Mouse (Mus musculus) kidney, adult 9 months (tissue): Measurements from ENCODE around the gene Qk.
A peak's percentile ranks its signal among the peaks of the same experiment; 100 is the strongest.

Experiments used
- DNase-seq: peaks from one replicate; pipeline ENCODE4 v3.0.0; 2022

Qk gene

DNA sequence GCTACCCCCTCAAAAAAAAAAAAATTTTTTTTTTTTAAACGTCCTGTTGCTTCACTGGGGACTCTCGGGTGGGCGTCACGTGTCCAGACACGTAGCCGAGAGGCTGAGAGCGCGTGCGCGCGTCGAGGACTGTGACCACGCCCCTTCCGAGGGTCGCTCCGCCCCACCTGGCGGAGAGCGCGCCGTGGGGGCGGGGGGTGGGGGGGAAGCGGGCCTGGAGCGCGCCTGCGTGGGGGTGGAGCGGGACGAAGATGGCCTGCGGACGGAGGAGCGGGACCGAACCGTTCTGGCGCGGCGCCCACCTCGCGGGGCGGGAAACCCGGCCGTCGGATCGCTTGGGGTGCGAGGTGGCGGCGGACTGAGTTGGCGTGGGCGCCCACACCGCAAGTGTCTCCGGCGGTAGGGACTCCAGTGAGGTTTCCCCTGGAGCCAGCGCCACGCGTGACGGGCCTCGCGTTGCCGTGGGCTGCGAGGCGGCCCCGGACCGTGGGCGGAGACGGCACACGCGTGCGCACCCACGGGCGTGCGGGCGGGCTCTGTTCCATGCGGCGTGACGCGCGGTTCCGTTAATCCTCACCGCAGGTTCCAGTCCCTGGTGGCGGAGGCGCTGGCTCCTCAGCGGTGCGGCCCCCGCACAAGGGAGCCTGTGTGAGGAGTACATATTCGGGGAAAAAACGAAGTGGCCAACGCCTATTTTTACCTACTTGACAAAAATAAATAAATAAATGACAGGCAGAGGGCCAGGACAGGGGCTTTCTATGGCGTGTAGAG lies at the start of gene Qk:
Gene Qk, minus strand, starts transcription at position 170 of the 771 bp plus-strand sequence.
- DNase-seq = peak; percentile 93

DNA sequence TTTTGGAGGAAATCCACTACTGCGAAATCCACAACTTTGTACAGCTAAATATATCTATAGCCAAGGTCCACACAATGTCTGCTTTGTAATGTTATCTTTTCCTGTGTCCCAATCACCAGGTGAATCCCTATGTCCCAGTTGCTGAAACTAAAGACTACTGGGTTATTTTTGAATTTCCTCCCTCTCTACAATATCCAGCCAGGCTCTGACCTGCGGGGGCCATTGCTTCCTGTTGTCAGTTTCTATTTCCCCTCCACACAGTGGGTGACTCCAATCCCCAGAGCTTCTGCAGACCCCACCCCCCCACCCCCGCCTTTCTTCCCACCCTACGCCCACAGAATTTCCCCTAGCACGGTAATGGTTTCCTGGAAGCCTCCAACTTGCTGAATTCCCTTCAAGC lies 47.4 kb upstream of the Qk start:
- DNase-seq = peak; percentile 38

DNA sequence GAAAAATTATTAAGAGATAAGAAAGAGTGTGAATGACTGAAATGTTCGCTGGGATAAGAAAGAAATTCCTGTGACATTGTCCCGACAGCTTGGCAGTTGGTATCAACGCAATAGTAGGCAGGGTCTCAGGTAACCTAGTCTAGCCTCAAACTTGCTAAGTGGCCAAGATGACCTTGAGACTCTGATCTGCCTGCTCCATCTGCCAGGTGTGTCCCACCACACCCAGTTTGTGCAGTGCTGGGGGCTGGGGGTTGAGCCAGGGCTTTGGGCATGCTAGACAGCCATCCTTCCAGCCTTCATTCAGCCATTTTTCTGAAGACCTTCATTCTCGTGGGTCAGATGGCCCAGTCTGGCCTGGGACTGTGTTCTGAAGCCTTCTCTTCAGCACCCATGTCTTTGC lies 46.9 kb upstream of the Qk start:
- DNase-seq = no peak

DNA sequence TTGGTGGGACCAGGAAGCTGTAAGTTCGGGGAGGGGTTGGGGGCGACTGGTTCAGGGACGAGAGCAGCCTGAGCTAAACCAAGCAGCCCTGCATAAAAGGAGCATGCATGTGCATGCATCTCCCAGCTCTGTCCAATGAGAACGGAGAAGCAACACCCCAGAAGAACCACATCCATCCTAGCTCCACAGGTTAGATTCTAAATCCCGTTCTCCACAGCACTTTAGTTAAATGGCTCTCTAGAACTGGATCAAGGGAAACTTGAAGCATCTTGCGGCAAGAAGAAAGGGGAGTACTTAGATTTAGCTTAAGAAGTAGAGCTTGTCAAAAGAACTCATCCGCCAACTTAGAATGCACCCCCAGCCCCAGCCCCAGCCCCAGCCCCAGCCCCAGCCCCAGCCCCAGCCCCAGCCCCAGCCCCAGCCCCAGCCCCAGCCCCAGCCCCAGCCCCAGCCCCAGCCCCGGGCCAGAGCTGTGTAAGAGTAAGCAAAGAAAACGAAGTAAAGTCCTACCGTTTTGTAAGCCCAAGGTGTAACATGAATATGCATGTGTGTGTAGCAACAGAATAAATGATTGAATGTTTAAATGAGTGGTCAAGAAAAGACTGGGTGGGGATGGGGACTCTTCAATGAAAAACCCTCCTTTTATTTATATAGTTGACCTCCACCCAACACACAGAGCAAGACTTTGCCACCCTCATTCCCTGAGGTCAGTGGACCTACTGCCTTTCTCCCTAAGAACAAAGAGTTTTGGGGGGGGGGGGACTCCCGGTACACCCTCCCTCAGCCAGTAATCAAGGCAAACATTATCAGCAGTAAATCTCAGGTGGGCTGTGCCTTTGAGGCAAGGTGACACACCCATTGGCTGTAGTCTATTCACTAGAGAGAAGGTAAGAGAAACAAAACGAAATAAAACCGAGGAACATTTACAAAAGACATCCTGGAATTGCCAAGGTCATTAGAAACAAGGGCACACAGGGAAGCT lies 46.1 kb upstream of the Qk start:
- no peak for DNase-seq

DNA sequence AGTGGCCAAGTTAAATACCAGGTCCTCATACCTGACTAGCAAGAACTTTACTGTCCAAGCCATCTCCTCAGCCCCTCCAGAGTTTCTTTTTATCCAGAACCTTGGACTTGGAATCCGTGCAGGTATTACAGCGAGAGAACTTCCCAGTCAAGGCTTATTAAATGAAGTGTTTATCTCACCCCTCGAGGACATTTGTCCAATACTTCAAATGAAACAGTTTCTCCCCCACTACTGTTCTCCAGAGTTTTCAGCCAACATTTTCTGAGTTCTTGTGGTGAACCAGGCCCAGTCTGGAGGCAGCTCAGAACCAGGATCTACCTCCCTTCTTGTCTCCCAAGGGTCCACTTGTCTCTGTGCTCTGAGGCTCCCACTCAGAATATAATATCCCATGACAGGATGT lies 43.5 kb upstream of the Qk start:
- DNase-seq = no peak

DNA sequence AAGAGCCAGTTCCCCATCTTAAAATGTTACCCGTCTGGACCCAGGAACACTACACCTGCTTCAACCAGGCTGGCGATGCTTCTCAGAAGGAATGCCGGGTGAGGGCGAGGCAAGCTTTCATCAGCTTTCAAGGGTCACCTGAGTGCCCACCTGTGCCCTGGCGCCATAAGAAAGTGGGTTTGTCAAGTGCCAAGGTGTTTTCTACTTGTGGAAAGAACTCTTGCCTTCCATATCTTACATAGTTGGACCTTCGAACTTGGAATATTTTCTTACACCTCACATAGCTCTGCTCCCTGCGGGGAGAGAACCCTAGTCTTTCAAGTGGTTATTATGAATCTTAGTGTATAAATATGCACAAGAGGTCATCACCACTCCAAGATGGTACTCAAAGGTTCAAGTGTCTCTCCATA lies 42.2 kb upstream of the Qk start:
- DNase-seq = no peak

DNA sequence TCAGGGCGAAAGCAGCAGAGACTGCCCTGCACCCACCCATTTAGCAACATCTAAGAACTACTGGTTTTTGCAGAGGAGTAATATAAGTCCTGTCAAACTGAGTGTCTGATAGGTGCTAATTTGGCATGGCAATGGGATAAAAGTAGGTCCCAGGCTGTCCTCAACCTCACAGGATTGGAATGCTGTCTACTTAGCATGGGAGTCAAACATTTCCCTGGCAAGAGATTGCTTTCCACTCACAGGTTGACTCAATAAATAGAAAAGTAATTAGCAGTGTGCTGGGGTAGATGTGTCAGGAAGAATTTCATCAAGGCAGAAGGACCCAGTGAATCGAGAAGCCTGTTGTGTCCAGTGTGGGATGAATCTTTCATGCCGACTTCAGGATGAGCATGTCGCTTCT lies 41.1 kb upstream of the Qk start:
- no peak for DNase-seq

DNA sequence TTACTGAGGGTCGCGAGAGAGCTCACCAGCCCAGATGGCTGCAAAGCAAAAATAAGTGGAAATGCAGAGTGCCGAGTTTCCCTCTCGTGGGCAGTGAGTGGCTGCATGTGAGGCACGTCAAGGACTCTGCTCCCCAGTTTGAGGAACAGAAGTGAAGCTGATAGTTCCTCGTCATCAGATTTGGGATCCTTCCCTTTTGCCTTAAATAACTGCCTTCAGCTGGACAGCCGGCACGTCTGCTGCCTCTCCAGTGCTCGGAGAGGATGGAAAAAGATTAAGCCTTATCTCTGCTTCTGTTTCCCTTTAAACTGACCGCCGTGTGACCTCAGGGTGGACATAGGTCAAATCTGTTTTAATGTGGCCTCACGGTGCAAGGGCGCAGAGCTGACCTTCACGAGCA lies 39.8 kb upstream of the Qk start:
- DNase-seq = no peak

DNA sequence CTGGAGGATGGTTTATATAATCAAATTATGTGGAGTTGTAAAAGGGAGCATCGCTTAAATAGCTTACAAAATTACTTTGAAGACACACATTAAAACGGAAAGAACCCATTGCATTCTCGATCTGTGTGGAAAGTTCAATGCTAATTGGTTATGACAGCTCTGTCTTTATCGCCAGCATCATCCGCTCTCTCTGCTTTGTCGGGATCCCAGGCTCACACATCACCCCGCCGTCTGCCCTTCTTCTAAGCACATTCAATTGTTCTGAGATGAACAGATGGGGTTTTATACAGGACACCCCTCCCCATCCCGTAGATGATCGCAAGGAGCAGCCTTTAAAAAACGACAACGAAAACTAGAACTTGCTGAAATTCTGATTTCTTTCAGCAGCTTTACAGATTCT lies 37.7 kb upstream of the Qk start:
- DNase-seq = no peak

DNA sequence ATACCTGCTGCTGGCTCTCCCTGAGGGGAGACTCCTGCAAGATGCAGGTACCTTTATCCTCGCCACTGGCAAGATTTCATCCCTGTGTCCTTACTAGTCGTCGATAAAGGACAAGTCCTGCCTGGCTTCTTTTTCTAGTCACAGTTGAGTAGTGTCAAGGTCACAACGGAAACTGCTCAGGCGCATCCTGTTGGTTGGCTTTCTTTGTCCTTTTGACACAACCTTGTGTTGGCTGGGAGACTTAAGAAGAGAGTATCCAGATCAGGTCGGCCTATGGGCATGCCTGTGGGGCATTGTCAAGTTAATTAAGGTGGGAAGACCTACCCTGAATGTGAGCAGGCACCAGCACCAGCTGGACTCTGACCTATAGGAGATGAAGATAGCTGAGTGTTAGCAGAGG lies 36.6 kb upstream of the Qk start:
- DNase-seq = peak; percentile 24

DNA sequence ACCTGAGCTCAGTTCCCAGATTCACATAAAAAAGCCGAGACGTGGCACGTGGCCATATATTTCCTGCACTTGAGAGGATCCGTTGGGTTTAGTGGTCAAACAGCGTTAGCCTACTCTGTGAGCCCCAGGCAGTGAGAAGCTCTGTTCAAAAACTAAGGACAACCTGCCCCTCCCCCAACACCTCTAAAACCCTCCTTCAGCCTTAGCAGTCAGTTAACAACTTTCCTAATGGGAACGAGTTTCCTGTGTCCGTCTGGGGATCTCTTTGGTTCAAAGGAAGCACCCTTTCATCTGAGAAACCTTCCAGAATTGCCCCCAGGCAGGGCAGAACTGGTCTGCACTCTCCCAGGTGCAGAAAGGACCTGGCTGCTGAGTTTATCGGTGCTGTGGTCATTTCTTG lies 36.1 kb upstream of the Qk start:
- DNase-seq = no peak

DNA sequence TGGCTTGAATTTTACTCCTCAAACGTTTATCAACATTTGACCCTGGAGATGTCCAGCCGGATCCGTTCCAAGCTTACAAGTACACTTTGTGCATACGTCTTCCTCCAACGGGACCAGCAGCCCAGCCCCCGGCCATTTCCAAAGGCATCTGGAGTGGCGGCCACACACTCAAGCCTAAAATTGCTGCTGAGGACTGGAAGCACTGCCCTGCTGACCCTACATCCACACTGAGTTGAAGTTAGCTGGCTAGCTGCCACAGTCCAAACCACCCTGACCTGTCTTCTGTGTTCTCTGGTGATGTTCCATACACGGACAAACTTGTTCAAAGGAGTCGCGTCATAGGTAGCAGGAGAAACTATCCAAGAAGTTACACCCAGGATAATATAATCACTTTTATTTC lies 18.6 kb upstream of the Qk start:
- DNase-seq = peak; percentile 68

DNA sequence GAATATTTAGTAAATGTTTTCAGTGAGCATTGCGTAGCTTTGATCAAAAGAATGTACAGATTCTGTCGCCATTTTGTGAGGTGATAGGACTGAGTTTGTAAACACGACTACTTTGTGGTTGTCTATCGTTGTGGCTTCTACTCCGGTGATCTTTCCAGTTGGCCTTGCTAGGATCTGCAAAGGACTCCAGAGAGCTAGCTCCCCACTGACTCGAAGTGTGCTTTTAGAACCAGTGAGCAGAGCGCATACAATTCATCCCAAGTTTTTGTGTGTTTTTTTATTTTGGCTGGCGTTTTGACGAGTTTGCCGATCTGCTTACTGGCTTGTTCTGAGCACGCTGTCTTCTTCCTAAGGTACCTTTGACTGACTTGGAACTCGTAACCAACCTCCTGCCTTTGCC lies 16.9 kb upstream of the Qk start:
- DNase-seq = no peak

DNA sequence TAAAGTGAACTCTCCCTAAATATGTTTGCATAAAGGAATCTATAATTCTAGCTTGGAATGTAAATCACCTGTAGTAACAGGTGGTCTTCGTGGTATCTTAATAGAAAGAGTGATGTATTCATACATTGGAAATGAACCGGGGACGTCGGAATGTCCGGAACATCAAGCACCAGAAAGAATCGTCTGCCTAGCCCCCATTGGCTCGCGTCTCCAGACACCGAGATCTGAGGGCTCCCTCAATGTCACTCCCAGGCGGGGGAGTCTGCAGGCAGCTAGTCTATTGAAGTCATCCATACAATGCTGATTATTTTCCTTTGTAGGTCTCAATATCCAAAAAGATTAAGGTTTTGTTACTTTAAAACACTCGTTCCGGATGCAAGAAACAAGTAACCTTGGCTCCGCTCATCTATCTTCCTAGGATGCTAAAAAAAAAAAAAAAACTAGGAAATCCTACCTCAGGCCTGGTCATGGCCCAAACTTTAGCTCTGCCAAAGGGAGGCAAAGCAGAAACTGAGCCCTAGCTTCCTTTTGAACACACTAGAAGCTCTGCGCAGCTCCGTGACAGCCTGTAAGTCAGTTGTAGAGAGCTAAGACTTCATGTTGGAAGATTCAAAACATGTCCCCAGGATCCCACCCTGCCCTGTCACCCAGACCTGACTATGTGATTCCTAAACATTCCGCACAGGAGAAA lies 16.3 kb upstream of the Qk start:
- DNase-seq = peak; percentile 28

DNA sequence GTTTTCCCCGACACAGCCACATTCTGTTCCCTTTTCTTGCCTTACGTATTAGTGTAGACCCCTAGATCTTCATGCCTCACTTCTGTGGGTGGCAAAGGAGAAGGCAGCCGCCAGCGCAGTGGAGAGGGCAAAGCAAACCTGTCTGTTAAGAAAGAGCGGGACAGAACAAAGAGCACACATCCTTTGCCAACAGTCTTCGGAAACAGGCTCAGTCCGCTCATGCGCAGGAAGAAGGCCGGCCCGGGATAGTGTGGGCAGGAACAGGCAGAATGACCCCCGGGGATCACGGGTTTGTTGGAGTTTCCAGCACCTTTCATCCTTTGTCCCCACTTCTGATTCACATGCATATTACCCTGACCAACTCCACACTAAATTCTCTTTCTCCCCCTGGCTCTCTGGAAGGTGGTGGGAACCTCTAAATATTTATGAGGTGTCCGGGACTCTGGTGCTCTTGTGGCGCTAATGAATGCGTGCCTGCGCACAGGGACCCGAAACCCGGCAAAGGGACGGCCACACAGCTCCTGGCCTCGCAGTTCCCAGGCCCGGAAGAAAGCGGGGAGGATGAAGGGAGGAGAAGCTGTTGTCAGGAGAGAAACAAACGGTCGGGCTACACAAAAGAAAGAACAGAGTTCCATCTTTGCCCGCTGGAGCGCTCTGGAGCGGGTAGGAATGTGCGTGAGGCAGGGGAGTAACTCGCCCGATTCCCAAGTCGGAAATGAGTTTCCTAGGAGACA lies 15.5 kb upstream of the Qk start:
- DNase-seq = peak; percentile 82

DNA sequence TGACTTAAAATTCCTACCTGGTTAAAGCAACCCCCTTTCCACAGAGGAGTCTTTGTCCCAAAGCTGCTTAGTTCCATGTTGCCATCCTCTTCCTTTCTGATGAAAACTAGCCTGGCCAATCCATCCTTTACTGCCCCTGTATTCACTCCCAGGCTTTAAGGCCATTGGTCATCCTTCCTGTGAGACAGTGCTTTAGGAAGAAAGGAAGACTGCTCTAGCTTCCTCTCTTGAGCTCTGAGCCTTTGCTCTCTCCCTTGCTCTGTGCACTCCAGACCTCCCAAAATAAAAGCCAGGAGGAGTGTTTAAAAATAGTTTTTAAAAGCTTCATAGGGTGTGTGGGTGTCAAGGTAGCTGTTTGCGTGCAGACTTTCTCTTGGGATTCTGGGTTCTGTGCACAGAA lies 14.8 kb upstream of the Qk start:
- DNase-seq = no peak

DNA sequence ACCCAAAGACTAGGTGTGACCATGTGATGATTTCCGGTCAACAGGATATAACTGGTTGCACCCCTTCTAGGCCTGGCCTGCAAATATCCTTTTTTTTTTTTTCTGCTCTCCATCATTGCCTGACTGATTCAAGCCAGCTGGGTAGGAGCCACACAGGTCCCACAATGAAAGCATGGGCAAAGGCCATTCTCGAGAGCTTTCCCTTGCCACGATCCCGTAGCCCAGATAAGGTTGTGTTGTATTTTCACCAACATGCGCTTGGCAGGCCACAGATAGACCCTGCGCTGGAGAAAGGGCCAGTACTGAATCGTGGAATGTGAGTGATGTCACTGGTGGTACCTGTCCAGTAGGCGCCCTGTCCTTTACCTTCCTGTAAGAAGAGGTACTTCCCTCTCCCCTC lies 13.7 kb upstream of the Qk start:
- no peak for DNase-seq

DNA sequence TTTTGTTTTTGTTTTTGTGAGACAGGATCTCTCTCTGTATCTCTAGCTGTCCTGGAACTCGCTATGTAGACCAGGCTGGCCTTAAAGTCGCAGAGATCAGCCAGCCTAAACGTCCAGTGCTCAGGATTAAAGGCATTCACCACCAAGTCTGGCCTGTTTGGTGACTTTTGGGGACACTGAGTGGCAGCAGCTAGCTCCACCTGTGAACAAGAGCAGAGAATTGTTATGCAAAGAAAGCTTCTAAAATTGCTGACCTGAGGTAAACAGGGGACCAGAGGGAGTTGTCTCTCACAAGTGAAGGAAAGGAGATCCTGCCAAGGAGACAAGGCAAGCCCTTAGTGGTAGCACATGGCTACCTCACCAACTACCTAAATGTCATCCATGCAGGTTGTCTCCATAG lies 12.5 kb upstream of the Qk start:
- no peak for DNase-seq

DNA sequence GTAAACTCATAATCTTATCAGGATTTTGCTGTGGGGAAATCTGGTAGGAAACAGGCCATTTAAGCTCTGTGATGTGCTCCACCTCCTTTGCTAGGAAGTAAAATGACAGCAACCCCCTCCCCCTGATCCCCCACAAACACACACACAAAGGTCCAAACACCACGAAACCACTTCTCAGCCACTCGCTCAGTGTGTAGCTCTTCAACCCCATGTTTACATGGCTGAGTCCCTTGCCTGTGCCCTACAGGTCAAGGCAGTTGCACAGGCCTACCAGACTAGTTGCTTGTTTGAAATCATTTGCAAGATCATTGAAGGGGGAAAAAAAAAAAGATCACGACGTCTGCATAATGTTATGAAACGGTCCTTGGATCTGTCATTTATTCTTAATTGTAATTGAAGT lies 9.8 kb upstream of the Qk start:
- DNase-seq = no peak

DNA sequence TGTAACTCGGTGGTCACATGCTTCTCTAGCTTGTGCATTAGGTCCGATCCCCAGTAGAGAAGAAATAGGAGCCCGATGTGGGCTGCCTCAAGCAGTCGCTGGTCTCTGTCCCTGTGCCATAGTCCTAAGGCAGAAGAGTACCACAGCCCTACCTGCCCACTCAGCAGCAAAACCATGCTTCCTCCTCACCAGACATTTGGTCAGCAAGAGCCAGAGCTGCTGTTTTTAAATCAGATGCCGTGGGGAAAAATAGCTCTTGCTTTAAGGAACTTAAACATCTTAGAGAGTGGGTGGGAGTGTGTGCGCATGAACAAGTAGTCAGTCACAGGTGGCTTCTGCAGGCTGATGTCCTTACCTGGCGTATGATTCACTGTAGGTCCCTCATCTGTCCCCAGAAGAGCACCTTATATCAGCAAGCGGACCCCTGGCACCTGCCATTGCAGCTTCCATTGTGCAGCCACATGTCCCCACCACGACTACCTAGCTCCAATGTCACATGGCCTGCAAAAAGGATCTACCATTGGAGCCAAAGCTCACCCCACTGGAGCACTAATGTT lies 9.0 kb upstream of the Qk start:
- DNase-seq = no peak

DNA sequence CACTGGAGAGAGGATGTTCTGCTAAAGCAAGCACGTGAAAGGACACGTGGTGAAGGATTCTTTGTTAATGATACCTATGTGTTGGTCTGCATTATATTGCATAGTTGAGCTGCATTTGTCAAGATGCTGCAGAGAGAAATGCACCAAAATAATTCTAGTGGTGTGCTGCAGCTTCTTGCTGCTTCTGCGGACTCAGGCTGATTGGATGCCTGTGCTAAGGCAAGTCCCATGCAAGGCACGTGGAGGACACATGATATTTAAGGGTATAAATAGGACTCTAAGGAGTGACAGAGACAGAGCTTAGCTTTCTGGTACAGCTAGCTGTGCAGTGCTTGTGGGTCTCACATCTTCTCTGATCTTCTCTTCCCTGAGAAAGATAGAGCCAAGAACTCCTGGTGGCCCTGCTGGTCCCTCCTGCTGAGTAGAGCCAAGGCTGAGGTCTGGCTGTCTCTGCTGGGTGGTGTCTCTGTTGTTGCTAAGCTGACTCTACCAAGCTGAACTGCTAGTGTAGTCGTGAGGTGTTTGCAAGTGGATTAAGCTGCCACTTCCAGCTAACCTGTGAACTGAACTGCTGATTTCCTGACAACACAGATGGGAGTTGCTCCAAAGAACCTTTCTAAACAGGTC lies 8.0 kb upstream of the Qk start:
- DNase-seq = no peak

DNA sequence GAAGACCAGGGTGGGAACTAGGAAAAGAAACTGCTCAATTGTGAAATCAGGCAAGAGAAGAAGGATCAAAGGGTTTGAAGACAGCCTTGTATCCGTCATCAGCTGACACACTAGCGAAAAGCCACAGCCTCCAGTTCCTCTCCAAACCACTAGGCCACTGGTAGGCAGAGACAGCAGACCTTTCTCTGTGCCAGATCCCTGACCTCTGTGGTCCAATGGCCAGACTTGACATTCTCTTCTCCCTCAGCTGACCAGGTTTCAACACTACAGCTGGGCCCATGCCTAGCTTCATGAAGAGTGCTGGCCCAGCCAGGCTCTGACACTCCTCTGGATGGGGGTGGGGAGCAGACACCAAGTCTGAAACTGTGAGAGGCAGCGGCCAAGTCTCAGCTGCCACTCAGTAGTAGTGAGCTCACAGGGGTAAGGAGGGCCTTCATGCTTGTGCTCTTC lies 7.0 kb upstream of the Qk start:
- peak; percentile 25 for DNase-seq
